Mouse (Mus musculus) cerebellum, postnatal 4 days (tissue): ENCODE measurements around the gene Catsper2.

Experiments
- DNase-seq, 2 experiments: peaks; one replicate each; pipeline ENCODE4 v3.0.0; 2022; ENCODE audit warnings: low spot score in 2 of 2, mixed read lengths in 1 of 2

Gene Catsper2

GRCm38 (mm10) chr2:121354820-121355592 is 58.6 kb downstream of the Catsper2 start, which contains the start of gene Ppip5k1:
Ppip5k1 (minus strand) TSS chr2:121355396.
- peak; percentile 98 for DNase-seq

- DNase-seq = no peak
Measured at GRCm38 (mm10) chr2:121354378-121354777, 59.2 kb downstream of the Catsper2 start.

- DNase-seq = no peak
Measured at GRCm38 (mm10) chr2:121353156-121353555, 60.4 kb downstream of the Catsper2 start.
